Mouse (Mus musculus) lung, embryonic 16.5 days (tissue): ENCODE data around the gene Gm20458. TPM values are rescaled to one million over a fixed set of nuclear protein-coding genes. Genes with fewer than 3 reads are reported as not detected.

Source experiments
- ATAC-seq: fragments of 200-750 bp; cut with Nextera tagmentation; 2 replicates; pipeline ENCODE4 v1.8.0; 2017; ENCODE audit warnings: low read depth, mild to moderate bottlenecking, moderate library complexity
- H3K27ac ChIP-seq: fragments of 300-500 bp; sonication (generic); 2 replicates; pipeline ENCODE4 v1.5.1; 2014; ENCODE audit warnings: mild to moderate bottlenecking, control low read depth, low read length
- H3K27me3 ChIP-seq: fragments of 300-500 bp; sonication (generic); 2 replicates; pipeline ENCODE4 v1.6.1; 2014; ENCODE audit warnings: low read depth, low read length, mixed read lengths; ENCODE audit not compliant: control insufficient read depth, insufficient read depth
- H3K36me3 ChIP-seq: fragments of 300-500 bp; sonication (generic); 2 replicates; pipeline ENCODE4 v1.6.1; 2014; ENCODE audit warnings: low read length; ENCODE audit not compliant: control insufficient read depth, insufficient read depth
- H3K4me1 ChIP-seq: fragments of 300-500 bp; sonication (generic); replicated peaks from 2 replicates; pipeline ENCODE4 v1.6.1; 2014; ENCODE audit warnings: low read length, mixed read lengths; ENCODE audit not compliant: control insufficient read depth, insufficient read depth
- H3K4me2 ChIP-seq: fragments of 300-500 bp; sonication (generic); 2 replicates; pipeline ENCODE4 v1.6.1; 2014; ENCODE audit warnings: low read depth, low read length, control low read depth
- H3K4me3 ChIP-seq: fragments of 300-500 bp; sonication (generic); 2 replicates; pipeline ENCODE4 v1.5.1; 2014; ENCODE audit warnings: mild to moderate bottlenecking, low read length, control low read depth
- H3K9ac ChIP-seq: fragments of 300-500 bp; sonication (generic); 2 replicates; pipeline ENCODE4 v1.6.1; 2014; ENCODE audit warnings: low read length, control low read depth
- H3K9me3 ChIP-seq: fragments of 300-500 bp; sonication (generic); 2 replicates; pipeline ENCODE4 v1.6.1; 2016; ENCODE audit warnings: low read length; ENCODE audit not compliant: control insufficient read depth
- WGBS: fragments of 180-500 bp; shearing (Covaris S2); extraction: QIAGEN DNeasy Blood & Tissue Kit; methylation state at CpG from one replicate; pipeline ENCODE4 v1.1.7; 2014; 5-methylcytosine and 5-hydroxymethylcytosine counted together
- polyA plus RNA-seq: library from polyadenylated mRNA; unstranded; fragments of >200 nt; fragmentation: Nextera tagmentation; extraction: Ambion mirVana; gene quantifications from 2 replicates; pipeline ENCODE4 v1.2.1, GENCODE M21; 2015

Gm20458 gene
- polyA plus RNA-seq, 1 experiment from 2014 or later = 15.2 TPM

DNA sequence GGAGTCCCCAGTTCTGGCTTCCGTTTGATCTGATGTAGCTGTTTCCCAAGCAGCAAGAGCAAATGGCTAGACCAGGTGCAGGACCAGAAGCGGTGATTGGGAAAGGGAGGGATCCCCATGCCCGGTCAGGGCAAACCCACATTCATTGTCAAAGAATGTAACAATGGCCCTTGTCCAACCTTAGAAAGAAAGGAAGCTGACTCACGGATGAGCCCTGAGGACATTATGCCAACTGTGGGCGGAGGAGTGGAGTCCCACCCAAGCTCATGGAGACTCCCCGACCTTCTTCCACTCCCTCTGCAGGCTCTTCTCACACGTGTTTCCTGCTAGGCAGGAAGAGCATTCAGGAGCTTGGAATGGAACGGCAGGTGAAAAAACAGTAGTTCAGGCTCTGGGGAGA lies 52.6 kb downstream of the Gm20458 start:
- Histone ChIP-seq H3K9ac (no peak overlapping the region), H3K27me3 (no peaks in the 10 kb centered on the region), H3K4me2 (no peak overlapping the region), H3K4me3 (no peak overlapping the region), H3K4me1 (peaks cover 2% of the 10 kb centered on the region), H3K36me3 (no peaks in the 10 kb centered on the region), H3K27ac (peak overlapping the region; percentile 47; the same call in 1 of the 2 replicates), H3K9me3 (0 out of 2 replicates have a peak, but pooled peaks cover 3% of the 10 kb centered on the region)
- ATAC-seq = peak; percentile 57
- WGBS = 56% methylated on average over 8 of the region's 8 CpGs

DNA sequence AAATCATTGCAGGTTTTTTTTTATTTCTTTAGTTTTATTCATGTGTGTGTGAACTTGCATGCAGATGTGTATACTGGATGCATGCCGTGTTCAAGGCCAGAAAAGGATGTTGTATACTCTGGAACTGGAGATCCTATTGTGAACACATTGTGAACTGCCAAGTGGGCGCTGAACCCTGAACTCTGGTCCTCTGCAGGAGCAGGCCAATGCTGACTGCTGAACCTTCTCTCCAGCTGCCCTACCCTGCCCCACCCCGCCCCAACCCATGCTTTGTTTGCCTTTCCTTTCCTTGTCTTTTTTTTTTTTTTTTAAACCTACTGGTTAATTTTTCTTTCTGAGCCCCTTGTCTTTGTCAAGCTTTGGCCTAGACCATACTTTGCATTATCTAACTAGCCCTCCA lies 54.1 kb downstream of the Gm20458 start:
- Histone ChIP-seq H3K9ac (no peak overlapping the region), H3K27ac (no peak overlapping the region), H3K4me1 (peaks cover 2% of the 10 kb centered on the region), H3K4me2 (no peak overlapping the region), H3K27me3 (no peaks in the 10 kb centered on the region), H3K36me3 (no peaks in the 10 kb centered on the region), H3K4me3 (no peak overlapping the region), H3K9me3 (0 out of 2 replicates have a peak, but pooled peaks cover 3% of the 10 kb centered on the region)
- 63% methylated on average over 3 of the region's 3 CpGs for WGBS
- ATAC-seq = no peak

GRCm38 (mm10) chr2:164515897-164516296 lies 55.1 kb downstream of the Gm20458 start:
- H3K4me2 ChIP-seq = no peak overlapping the region
- WGBS = 76% methylated on average over 9 of the region's 9 CpGs
- H3K36me3 ChIP-seq = no peaks in the 10 kb centered on the region
- ATAC-seq = no peak
- no peak overlapping the region for H3K9ac ChIP-seq
- no peak overlapping the region for H3K4me3 ChIP-seq
- no peak overlapping the region for H3K27ac ChIP-seq
- 0 out of 2 replicates have a peak, but pooled peaks cover 3% of the 10 kb centered on the region for H3K9me3 ChIP-seq
- peaks cover 2% of the 10 kb centered on the region; the same call in 1 of the 2 replicates for H3K4me1 ChIP-seq
- H3K27me3 ChIP-seq = no peaks in the 10 kb centered on the region

DNA sequence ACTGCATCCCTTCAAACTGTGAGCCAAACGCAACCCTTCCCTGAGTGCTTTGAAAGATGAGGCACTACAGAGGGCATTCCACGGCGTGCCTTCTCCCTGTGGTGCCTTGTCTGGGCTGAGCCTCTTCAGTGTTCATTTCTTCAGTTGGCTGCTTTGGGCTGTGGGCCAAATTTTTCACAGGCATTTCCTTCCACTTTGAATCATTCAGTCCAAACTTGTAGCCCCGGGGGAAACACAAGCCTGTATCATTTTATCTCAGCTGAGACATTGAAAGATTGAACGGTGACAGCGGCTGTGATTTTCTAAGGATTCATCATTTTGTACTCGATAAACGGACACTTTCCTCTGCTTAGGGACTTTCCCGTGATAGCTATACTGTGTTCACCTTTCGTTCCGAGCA lies 55.8 kb downstream of the Gm20458 start:
- no peaks in the 10 kb centered on the region for H3K27me3 ChIP-seq
- no peak for ATAC-seq
- H3K4me3 ChIP-seq = no peak overlapping the region
- no peak overlapping the region for H3K4me2 ChIP-seq
- no peaks in the 10 kb centered on the region for H3K36me3 ChIP-seq
- peaks cover 2% of the 10 kb centered on the region; the same call in 1 of the 2 replicates for H3K4me1 ChIP-seq
- H3K27ac ChIP-seq = no peak overlapping the region
- H3K9ac ChIP-seq = no peak overlapping the region
- 0 out of 2 replicates have a peak, but pooled peaks cover 3% of the 10 kb centered on the region for H3K9me3 ChIP-seq
- 64% methylated on average over 11 of the region's 11 CpGs for WGBS

DNA sequence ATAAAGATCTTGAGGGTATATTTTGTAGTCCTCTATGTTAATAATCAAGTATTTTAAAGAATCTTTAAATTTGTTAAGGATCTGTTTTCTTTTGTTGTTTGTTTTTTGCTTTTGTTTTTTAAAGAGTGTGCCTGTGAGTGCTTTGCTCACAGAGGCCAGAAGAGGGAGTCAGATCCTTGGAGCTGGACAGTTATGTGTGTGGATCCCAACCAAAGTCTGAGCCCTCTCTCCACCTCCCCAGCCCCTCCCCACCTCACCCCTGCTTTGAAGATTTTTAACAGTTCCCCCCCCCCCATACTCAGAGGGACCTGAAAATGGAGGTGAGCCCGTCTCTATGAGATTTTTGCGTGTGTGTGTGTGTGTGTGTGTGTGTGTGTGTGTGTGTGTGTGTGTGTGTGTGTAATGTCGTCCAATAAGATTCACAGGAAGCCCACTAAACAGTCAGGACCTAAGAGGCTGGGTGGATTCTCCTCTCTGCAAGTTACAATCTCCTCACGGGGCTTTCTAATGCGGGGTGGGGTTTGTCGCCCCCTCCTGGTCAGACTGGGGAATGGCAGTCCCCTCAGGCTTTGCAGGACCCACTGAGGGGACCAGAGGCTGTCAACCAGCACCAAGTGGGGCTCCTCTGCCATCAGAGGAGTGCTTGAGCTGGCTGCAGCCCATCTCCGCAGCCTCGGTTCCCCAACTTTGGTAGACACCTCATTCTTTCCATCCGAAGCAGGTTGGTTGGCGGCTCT lies 56.9 kb downstream of the Gm20458 start:
- no peaks in the 10 kb centered on the region for H3K27me3 ChIP-seq

GRCm38 (mm10) chr2:164518266-164519170 lies 57.8 kb downstream of the Gm20458 start:
- 45% methylated on average over 11 of the region's 11 CpGs for WGBS
- Histone ChIP-seq H3K9ac (no peak overlapping the region), H3K27me3 (no peaks in the 10 kb centered on the region), H3K27ac (no peak overlapping the region), H3K9me3 (0 out of 2 replicates have a peak, but pooled peaks cover 3% of the 10 kb centered on the region), H3K4me1 (peaks cover 2% of the 10 kb centered on the region; the same call in 1 of the 2 replicates), H3K4me3 (no peak overlapping the region), H3K4me2 (no peak overlapping the region), H3K36me3 (no peaks in the 10 kb centered on the region)
- no peak for ATAC-seq

More for the DNA sequence above, 56.9 kb downstream of the Gm20458 start:
- H3K4me2 ChIP-seq = no peak overlapping the region
- H3K9me3 ChIP-seq = 0 out of 2 replicates have a peak, but pooled peaks cover 3% of the 10 kb centered on the region
- no peaks in the 10 kb centered on the region for H3K36me3 ChIP-seq
- peak; percentile 32; the same call in 1 of the 2 replicates for ATAC-seq
- 30% methylated on average over 10 of the region's 10 CpGs for WGBS
- no peak overlapping the region for H3K4me3 ChIP-seq
- H3K4me1 ChIP-seq = peaks cover 2% of the 10 kb centered on the region; the same call in 1 of the 2 replicates
- H3K27ac ChIP-seq = no peak overlapping the region
- no peak overlapping the region for H3K9ac ChIP-seq

- 0 out of 2 replicates have a peak, but pooled peaks cover 3% of the 10 kb centered on the region for H3K9me3 ChIP-seq
- no peak overlapping the region for H3K27ac ChIP-seq
- no peak overlapping the region for H3K9ac ChIP-seq
- H3K27me3 ChIP-seq = no peaks in the 10 kb centered on the region
- peaks cover 2% of the 10 kb centered on the region; the same call in 1 of the 2 replicates for H3K4me1 ChIP-seq
- 73% methylated on average over 6 of the region's 6 CpGs for WGBS
- H3K36me3 ChIP-seq = no peaks in the 10 kb centered on the region
- no peak overlapping the region for H3K4me2 ChIP-seq
- no peak for ATAC-seq
- no peak overlapping the region for H3K4me3 ChIP-seq
Observed at GRCm38 (mm10) chr2:164519171-164519526, 58.4 kb downstream of the Gm20458 start.

DNA sequence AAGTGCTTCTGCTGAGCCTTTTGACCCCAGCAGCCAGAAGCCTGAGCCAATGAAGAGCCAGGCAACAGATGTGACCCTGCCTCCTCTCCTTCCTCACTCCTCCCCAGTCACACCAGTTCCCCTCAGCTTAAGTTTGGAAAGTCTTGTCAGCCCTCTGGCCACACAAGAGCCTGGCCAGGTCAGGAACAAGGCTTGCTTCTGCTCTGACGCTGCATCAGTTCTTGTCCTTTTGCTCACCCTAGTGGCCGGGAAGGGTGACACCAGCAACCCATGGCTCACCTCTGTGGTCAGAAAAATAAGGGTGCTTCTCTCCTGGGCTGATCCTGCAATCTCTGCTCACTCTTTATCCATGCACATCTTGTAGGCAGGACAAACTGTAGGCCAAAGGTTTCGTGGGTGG lies 60.0 kb downstream of the Gm20458 start:
- Histone ChIP-seq H3K9ac (no peak overlapping the region), H3K4me3 (no peak overlapping the region), H3K9me3 (0 out of 2 replicates have a peak, but pooled peaks cover 3% of the 10 kb centered on the region), H3K4me1 (peaks cover 2% of the 10 kb centered on the region; the same call in 1 of the 2 replicates), H3K27me3 (no peaks in the 10 kb centered on the region), H3K27ac (no peak overlapping the region), H3K4me2 (no peak overlapping the region), H3K36me3 (no peaks in the 10 kb centered on the region)
- ATAC-seq = peak; percentile 69
- 15% methylated on average over 3 of the region's 3 CpGs for WGBS

- 14% methylated on average over 11 of the region's 11 CpGs for WGBS
- no peaks in the 10 kb centered on the region for H3K36me3 ChIP-seq
- no peaks in the 10 kb centered on the region for H3K9me3 ChIP-seq
- H3K4me3 ChIP-seq = no peak overlapping the region
- ATAC-seq = peak; percentile 57; the same call in 1 of the 2 replicates
- no peaks in the 10 kb centered on the region; the same call in 1 of the 2 replicates for H3K4me1 ChIP-seq
- H3K9ac ChIP-seq = no peak overlapping the region
- H3K27ac ChIP-seq = peak overlapping the region; percentile 49; the same call in 1 of the 2 replicates
- H3K27me3 ChIP-seq = no peaks in the 10 kb centered on the region
- H3K4me2 ChIP-seq = peak overlapping the region; percentile 25
Observed at GRCm38 (mm10) chr2:164521841-164522240, 61.1 kb downstream of the Gm20458 start.
